Mouse (Mus musculus) stomach, embryonic 14.5 days (tissue): ENCODE measurements around the gene Grm5. TPM values are rescaled to one million over a fixed set of nuclear protein-coding genes. Genes with fewer than 3 reads are reported as not detected.

Source experiments
- ATAC-seq: fragments of 200-750 bp; cut with Nextera tagmentation; 2 replicates; pipeline ENCODE4 v1.8.0; 2017; ENCODE audit warnings: low read depth, moderate TSS enrichment; ENCODE audit not compliant: insufficient number of reproducible peaks, insufficient read depth, low FRiP score
- H3K27ac ChIP-seq: fragments of 300-500 bp; sonication (generic); 2 replicates; pipeline ENCODE4 v1.5.1; 2014; ENCODE audit warnings: mild to moderate bottlenecking, low read length, moderate library complexity, mixed read lengths
- H3K27me3 ChIP-seq: fragments of 300-500 bp; sonication (generic); 2 replicates; pipeline ENCODE4 v1.6.1; 2014; ENCODE audit warnings: low read length, control low read depth, mixed read lengths; ENCODE audit not compliant: control insufficient read depth, insufficient read depth
- H3K36me3 ChIP-seq: fragments of 300-500 bp; sonication (generic); 2 replicates; pipeline ENCODE4 v1.6.1; 2014; ENCODE audit warnings: mild to moderate bottlenecking, control low read depth, low read length, moderate library complexity, mixed read lengths; ENCODE audit not compliant: control insufficient read depth, insufficient read depth
- H3K4me1 ChIP-seq: fragments of 300-500 bp; sonication (generic); 2 replicates; pipeline ENCODE4 v1.6.1; 2014; ENCODE audit warnings: low read length, control low read depth, mixed read lengths; ENCODE audit not compliant: control insufficient read depth, insufficient read depth
- H3K4me2 ChIP-seq: fragments of 300-500 bp; sonication (generic); replicated peaks from 2 replicates; pipeline ENCODE4 v1.6.1; 2014; ENCODE audit warnings: low read depth, low read length, control low read depth
- H3K4me3 ChIP-seq: fragments of 300-500 bp; sonication (generic); 2 replicates; pipeline ENCODE4 v1.5.1; 2014; ENCODE audit warnings: low read depth, low read length, control low read depth
- H3K9ac ChIP-seq: fragments of 300-500 bp; sonication (generic); replicated peaks from 2 replicates; pipeline ENCODE4 v1.6.1; 2014; ENCODE audit warnings: low read depth, mild to moderate bottlenecking, control low read depth, low read length, moderate library complexity, mixed read lengths
- H3K9me3 ChIP-seq: fragments of 300-500 bp; sonication (generic); 2 replicates; pipeline ENCODE4 v1.6.1; 2016; ENCODE audit warnings: low read depth, low read length, control low read depth; ENCODE audit not compliant: control insufficient read depth
- WGBS: fragments of 180-500 bp; shearing (Covaris S2); extraction: QIAGEN DNeasy Blood & Tissue Kit; methylation state at CpG from one replicate; pipeline ENCODE4 v1.1.7; 2014; 5-methylcytosine and 5-hydroxymethylcytosine counted together
- polyA plus RNA-seq: library from polyadenylated mRNA; unstranded; fragments of >200 nt; fragmentation: Nextera tagmentation; extraction: Ambion mirVana; gene quantifications from 2 replicates; pipeline ENCODE4 v1.2.1, GENCODE M21; 2014

The Grm5 gene
- polyA plus RNA-seq, 1 experiment from 2014 or later = not detected

DNA sequence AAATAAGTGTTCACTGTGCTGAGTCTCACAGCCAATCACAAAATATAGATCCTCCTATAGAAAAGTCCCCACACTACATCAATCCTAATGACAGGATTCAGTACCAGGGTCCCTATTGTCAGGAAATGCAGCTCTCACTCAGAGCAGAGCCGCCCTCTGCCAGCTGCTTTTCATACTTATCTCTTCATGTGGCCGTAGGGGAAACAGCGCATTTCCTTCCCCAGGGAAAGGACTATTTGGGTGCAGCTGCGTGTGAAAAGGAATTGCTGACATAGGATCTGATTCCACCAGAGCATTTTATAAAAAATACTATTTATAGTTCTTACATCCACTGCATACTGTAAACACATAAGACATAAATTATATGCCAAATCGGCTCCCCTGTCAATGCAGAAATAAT, 354.3 kb downstream of the Grm5 start:
- Histone ChIP-seq H3K9ac (no peak overlapping the region), H3K4me1 (no peaks in the 10 kb centered on the region), H3K4me3 (no peak overlapping the region), H3K4me2 (no peak overlapping the region), H3K27ac (no peak overlapping the region), H3K36me3 (no peaks in the 10 kb centered on the region), H3K27me3 (no peaks in the 10 kb centered on the region), H3K9me3 (no peaks in the 10 kb centered on the region)
- WGBS = 19% methylated on average over 5 of the region's 5 CpGs
- ATAC-seq = no peak

GRCm38 (mm10) chr7:87950205-87950604, 366.2 kb downstream of the Grm5 start:
- no peak overlapping the region for H3K27ac ChIP-seq
- 91% methylated on average over 1 of the region's 1 CpGs for WGBS
- 0 out of 2 replicates have a peak, but pooled peaks cover 2% of the 10 kb centered on the region for H3K4me1 ChIP-seq
- H3K36me3 ChIP-seq = no peaks in the 10 kb centered on the region
- H3K27me3 ChIP-seq = no peaks in the 10 kb centered on the region
- no peak for ATAC-seq
- no peak overlapping the region for H3K4me2 ChIP-seq
- H3K9me3 ChIP-seq = no peaks in the 10 kb centered on the region
- H3K9ac ChIP-seq = no peak overlapping the region
- H3K4me3 ChIP-seq = no peak overlapping the region

- Histone ChIP-seq H3K27ac (no peak overlapping the region), H3K36me3 (no peaks in the 10 kb centered on the region), H3K4me1 (no peaks in the 10 kb centered on the region), H3K9ac (no peak overlapping the region), H3K27me3 (no peaks in the 10 kb centered on the region), H3K4me2 (no peak overlapping the region), H3K4me3 (no peak overlapping the region), H3K9me3 (no peaks in the 10 kb centered on the region)
- 23% methylated on average over 1 of the region's 1 CpGs for WGBS
- ATAC-seq = no peak
Observed at GRCm38 (mm10) chr7:87973216-87973615, 389.2 kb downstream of the Grm5 start.

DNA sequence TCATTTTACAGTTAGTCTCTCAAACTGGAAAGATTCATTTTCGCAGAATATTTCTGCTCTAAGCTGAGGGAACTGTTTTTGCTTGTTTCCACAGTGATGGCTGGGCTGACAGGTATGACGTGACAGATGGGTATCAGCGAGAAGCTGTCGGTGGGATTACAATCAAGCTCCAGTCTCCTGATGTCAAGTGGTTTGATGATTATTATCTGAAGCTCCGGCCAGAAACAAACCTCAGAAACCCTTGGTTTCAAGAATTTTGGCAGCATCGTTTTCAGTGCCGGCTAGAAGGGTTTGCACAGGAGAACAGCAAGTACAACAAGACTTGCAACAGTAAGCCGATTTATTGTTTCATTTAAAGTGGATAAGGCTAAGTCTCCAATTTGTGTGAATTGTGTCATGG, 391.1 kb downstream of the Grm5 start:
- H3K27ac ChIP-seq = no peak overlapping the region
- H3K36me3 ChIP-seq = no peaks in the 10 kb centered on the region
- no peaks in the 10 kb centered on the region for H3K27me3 ChIP-seq
- ATAC-seq = no peak
- no peak overlapping the region for H3K9ac ChIP-seq
- H3K4me1 ChIP-seq = no peaks in the 10 kb centered on the region
- H3K4me2 ChIP-seq = no peak overlapping the region
- WGBS = 74% methylated on average over 8 of the region's 8 CpGs
- no peak overlapping the region for H3K4me3 ChIP-seq
- no peaks in the 10 kb centered on the region for H3K9me3 ChIP-seq

- no peaks in the 10 kb centered on the region for H3K36me3 ChIP-seq
- no peak overlapping the region for H3K9ac ChIP-seq
- H3K4me1 ChIP-seq = no peaks in the 10 kb centered on the region
- H3K27me3 ChIP-seq = no peaks in the 10 kb centered on the region
- ATAC-seq = no peak
- no peak overlapping the region for H3K27ac ChIP-seq
- no peaks in the 10 kb centered on the region for H3K9me3 ChIP-seq
- 73% methylated on average over 2 of the region's 2 CpGs for WGBS
- H3K4me3 ChIP-seq = no peak overlapping the region
- no peak overlapping the region for H3K4me2 ChIP-seq
Observed at GRCm38 (mm10) chr7:87983494-87983893, 399.5 kb downstream of the Grm5 start.

DNA sequence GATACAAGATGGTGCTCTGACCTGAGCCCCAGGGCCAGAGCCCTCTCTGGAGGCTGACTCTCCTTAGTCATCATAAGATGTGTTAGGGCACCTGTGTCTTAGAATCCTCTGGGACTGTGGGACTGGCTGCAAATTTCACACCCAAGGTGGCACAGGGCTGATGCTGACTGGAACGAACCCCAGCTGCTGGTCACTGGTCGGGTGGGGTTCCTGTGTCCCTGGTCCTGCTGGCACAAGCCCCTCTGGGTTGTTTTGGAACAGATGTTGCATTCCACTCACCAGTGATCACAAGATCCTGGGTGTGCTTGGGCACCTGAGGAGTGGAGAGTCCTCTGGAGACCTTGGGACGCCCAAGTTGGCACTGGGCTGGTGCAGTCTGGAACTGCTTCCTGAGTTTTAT, 430.5 kb downstream of the Grm5 start:
- WGBS = 74% methylated on average over 3 of the region's 3 CpGs
- Histone ChIP-seq H3K36me3 (no peaks in the 10 kb centered on the region), H3K9me3 (no peaks in the 10 kb centered on the region), H3K4me3 (no peak overlapping the region), H3K4me2 (no peak overlapping the region), H3K9ac (no peak overlapping the region), H3K27ac (no peak overlapping the region), H3K4me1 (no peaks in the 10 kb centered on the region), H3K27me3 (no peaks in the 10 kb centered on the region)
- no peak for ATAC-seq

GRCm38 (mm10) chr7:88027411-88028132, 443.6 kb downstream of the Grm5 start:
- Histone ChIP-seq H3K36me3 (no peaks in the 10 kb centered on the region), H3K27me3 (no peaks in the 10 kb centered on the region), H3K4me1 (no peaks in the 10 kb centered on the region), H3K9ac (no peak overlapping the region), H3K4me3 (no peak overlapping the region), H3K4me2 (no peak overlapping the region), H3K9me3 (no peaks in the 10 kb centered on the region), H3K27ac (no peak overlapping the region)
- no peak for ATAC-seq
- 52% methylated on average over 3 of the region's 3 CpGs for WGBS

DNA sequence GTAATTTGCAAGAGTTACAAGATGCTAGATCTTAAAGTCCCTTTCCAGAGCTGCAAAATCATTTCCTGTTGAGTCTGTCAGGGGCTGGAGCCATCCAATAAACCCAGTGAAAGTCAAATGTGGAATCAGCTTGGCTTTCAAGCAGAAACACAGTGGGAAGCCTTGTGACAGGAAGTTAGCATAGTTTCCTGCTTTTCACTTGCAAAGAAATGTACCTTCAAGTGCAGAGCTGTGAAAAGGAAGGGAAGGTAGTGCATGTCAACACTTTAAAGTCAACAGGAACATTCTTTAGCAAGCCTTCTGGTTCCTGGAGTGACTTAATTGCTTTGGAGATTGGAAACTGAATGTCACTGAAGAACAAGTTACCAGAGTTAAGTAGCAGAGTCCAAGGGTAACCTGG, 463.4 kb downstream of the Grm5 start:
- Histone ChIP-seq H3K9ac (no peak overlapping the region), H3K27ac (no peak overlapping the region), H3K9me3 (no peaks in the 10 kb centered on the region), H3K36me3 (no peaks in the 10 kb centered on the region), H3K4me2 (no peak overlapping the region), H3K4me3 (no peak overlapping the region), H3K4me1 (no peaks in the 10 kb centered on the region), H3K27me3 (no peaks in the 10 kb centered on the region)
- ATAC-seq = no peak
